Mouse (Mus musculus) c-Kit-negative CD71-positive TER-119-positive erythroid progenitor cells, embryonic 14.5 days (primary cell): Measurements from ENCODE around the gene Olfr651.
"Not testable (repeated sequence)": the region's sequence is repeated elsewhere in the genome, so short reads cannot be mapped to it uniquely, and the experiment has no call there.

Source experiments
- DNase-seq: peaks from one replicate; pipeline ENCODE4 v3.0.0-alpha.2; 2013; ENCODE audit warnings: low read depth, low spot score

The Olfr651 gene

DNA sequence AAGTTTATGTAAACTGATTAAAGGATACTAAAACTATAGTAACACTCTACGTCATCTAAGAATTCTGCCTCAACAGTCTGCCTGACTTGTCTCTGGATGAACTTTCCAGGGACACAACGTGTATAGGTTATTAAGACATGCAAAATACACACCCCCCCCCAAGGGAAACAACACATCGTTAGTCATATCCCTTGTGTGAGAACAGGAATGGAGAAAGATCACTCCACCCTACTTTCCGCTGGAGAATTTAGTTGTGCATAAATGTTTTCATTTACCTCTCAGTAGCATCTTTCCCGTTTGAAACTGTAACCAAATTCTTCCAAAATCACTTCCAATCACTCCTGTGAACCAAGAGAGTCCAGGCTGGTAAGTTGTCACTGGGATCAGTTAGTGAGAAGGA is at the start of gene Olfr651:
Gene Olfr651, plus strand, starts transcription at position 301 of the 400 bp plus-strand sequence.
- no peak for DNase-seq

DNA sequence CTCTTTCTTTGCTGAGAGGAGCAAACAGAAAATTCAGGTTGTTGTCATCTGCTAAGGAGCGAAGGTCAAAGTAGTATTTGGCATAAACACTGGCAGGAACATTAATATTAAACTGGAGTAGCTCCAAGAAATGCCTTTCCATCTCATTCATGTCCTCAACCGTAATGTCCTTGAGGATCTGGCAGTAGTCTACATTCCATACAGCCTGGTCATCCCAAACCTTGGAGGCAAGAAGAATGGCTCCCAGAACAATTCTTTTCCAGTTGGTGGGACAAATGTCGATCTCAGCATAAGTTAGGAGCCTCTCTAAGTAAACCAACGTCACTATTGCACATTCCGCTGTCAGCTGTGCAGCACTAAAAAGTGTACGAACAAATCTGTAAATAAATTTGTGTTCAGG is 48.7 kb upstream of the Olfr651 start:
- not testable (repeated sequence) for DNase-seq

DNA sequence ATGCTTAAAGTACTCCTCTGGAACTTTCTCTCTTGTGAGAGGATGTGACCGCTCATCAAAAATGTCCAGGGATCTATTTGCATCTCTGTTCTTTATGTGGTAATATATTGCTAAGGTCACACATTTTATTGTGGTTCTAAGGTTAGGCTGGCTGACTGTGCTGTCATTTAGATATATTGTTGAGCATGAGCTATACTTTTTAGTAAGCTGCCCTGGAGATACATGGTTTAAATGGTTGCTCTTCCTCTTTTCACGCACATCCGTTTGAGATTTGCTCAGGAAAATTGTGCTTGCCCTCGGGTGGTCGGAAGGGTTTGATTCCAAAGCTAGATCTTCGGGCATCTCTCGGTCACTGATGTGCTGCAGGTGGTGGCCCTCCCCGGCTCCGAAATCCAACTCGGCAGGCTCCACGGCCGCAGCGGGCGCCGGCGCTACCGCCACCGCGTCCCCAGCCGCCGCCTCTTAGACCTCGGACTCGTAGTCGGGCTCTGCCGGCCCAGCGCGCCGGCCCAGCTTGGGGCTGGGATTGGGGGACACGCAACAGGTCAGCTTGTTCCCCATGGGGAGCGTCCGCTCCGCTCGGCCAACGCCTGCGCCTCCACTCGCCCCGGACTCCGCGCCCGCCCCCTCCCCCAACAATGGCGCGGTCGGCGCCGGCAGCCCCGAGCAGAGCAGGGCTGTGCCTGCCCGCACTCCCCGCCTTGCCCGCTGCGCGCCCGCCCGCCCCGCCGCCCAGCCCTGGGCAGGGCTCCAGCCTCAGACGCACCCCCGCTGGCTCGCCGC is 48.2 kb upstream of the Olfr651 start:
- DNase-seq = no peak

DNA sequence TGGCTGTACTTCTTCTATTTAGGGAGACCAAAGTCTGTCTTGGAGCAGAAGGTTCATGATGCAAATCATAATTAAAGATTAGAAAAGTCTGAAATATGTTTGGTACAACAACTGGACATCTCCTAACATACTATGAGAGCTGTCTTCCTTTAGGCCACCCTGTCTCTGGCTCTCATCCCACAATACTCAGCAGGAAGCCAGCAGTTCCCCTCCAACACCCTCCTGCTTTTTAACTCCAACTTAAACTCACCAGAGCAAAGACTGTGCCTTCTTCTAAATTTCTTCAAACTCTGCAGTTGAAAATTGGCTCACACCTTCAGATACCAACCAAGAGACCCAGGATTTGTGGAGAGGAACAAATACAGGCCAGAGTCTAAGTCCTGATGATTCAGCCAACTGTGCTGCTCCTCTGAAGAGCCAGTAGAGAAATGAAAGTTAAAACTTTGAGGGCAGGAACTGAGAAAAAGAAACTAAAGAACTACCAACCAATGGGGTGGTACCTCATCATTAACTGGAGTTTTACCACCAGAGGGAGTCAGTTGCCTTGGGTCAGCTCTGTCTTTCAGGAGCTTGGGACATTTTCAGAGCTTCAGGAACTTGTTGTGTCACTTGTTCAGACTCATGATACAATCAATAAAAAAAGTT is 42.4 kb upstream of the Olfr651 start, which contains the start of gene Trim30d:
Gene Trim30d, minus strand, starts transcription at position 429 of the 645 bp plus-strand sequence.
- DNase-seq = not testable (repeated sequence)

DNA sequence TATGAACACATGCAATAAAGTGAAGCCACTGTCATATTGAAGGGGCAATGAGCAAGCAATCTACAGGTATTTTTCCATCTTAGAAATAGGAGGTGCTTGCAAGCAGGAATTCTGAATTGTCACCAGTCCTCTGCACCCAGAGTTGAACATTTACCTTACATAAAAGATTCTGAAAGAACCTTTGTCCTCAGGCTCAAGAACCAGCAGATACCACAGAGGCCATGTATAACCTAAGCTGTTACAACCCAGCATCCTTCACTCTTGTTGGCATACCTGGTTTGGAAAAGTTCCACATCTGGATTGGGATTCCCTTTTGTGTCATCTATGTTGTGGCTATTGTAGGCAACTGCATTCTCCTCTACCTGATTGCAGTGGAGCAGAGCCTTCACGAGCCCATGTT is 2.8 kb downstream of the Olfr651 start:
- DNase-seq = no peak

DNA sequence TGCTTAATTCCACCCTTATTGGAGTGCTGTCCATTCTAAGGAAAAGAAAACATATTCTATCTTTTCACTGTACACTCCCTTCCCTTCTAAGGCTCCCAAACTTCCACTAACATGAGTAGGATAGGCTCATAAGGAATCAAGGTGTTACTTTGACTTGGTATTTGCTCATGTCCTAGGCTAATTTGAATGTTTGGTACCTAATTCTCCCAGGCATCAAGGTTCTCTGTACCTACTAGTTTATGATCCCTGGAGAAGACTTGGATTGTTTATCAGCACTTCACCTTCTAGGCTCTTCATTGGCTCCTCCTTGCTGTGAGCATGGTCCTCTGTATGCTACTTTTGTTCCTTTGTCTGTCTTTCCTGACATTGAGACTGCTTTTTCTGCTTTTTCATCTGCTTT is 10.7 kb downstream of the Olfr651 start, which contains the start of gene Olfr652:
Gene Olfr652, plus strand, starts transcription at position 301 of the 400 bp plus-strand sequence.
- no peak for DNase-seq

DNA sequence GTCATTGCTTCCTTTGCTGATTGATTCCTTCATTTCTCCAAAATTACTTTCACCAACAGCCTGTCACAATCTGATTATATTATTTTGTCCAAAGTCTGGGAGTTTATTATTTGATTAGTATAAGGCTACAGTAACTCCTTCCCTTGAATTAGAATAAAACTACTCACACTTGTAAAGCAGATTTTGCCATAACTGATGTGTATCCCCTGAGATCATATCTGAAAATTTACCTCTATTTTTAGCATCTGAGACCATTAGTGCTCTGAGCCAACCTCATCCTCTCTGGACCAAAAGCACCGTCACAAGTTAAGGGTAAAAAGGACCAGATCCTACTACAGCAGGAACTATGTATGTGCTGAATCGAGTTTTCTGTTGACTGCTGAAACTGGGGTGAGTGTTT is 27.1 kb downstream of the Olfr651 start, which contains the start of gene Olfr653:
Gene Olfr653, plus strand, starts transcription at position 301 of the 400 bp plus-strand sequence.
- DNase-seq = no peak

DNA sequence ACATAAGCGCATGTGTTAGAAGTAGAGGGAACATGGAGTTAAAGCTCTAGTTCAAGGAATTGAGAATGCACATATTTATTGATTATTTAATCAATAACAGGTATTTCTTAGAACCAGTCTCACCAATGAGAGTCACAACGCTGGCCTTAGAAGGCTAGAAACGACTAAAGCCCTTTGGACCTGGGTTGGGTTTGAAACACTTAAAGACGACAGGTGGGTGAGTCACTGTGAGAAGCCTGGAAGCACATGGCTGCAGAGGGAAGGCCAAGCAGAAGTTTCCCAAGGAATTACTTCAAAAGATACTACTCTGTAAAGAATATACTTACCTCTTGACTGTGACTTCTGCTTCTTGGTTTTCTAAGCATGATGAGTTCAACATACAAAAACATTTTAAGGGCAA is 30.9 kb downstream of the Olfr651 start:
- DNase-seq = no peak

DNA sequence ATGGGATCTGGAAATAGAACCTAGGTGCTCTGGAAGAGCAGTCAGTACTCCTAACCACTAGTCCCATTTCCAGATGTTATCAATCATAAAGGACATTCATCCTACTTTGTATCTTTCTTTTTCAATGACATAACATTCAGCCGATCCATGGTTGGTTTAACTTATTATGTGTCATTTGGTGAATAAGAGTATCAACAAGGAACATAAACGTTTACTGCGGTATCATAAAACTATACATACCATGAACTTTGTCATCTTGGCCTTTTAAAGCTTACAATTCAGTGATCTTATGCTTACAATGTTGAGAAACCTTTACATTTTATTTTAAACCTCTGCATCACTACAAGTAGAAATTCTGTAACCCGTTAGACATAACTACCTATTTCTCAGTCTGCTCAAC is 31.5 kb downstream of the Olfr651 start:
- DNase-seq = no peak

DNA sequence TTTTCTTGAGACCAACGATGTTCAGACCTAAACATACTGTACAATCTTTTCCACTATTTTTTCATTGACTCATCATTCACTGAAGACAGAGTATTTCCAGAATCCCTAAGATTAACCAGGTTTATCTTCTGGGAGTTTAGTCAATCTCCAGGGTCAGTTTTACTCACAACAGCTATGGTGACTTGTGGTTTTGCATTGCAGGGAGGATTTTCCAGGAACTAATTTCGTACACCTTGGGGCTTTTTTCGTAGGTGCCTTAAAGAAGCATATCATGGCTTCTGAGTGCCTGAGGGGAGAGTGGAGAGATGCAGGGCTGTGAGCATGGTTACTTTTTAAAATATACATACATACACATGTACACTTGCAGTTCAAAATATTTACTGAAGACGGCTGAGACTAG is 36.8 kb downstream of the Olfr651 start, which contains the start of gene Olfr654:
Gene Olfr654, plus strand, starts transcription at position 301 of the 400 bp plus-strand sequence.
- no peak for DNase-seq

DNA sequence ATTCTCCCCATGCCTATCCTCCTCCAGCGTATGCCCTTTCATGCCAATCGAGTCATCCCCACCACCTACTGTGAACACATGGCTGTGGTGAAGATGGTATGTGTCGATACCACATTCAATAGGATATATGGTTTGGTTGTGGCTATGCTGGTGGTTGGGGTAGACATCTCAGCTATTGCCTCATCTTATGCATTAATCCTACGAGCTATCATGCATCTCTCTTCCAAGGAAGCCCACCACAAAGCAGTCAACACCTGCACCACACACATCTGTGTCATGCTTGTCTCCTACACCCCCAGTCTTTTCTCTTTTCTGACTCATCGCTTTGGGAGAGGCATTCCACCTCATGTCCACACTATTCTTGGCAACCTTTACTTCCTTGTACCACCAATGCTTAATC is 38.3 kb downstream of the Olfr651 start:
- DNase-seq = no peak

DNA sequence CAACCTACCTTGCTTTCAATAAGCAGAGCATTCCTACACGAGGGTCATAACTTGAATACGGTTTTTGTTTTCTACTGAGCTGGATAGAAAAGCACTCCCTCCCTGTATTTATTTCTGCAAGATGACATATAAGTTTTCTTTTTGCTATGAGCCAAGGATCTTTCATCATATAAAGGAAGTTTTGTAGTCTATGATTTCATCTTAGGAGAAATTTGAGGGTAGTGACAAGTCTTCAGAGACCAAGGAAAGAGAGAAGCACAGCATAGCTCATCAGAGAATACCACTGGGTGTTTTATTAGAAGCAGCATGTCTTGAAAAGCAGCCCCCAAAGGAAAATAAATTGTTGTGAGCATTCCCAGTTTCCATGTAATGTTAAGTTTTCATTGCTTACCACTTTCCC is 51.7 kb downstream of the Olfr651 start, which contains the start of gene Olfr655:
Gene Olfr655, minus strand, starts transcription at position 101 of the 400 bp plus-strand sequence.
- no peak for DNase-seq

DNA sequence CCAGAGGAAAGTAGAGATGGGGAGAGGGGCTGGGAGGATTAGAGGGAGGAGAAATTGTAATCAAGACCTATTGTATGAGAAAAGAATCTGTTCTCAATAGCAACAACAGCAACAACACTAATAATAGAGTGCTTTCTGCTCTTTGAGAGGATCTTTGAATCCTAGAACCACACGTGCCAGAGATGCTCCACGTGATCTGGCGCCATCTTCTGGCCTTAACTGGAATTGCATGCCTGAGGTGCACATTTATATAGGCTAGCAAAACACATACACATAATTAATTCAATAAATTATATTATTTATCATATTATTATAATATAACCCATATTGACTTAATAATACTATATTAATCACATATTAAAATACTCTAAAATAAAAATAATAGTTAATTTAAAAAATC is 53.2 kb downstream of the Olfr651 start:
- DNase-seq = peak; percentile 3
